Mouse (Mus musculus): ENCODE data around the gene Agxt2. TPM values are rescaled to one million over a fixed set of nuclear protein-coding genes. Genes with fewer than 3 reads are reported as not detected.

The Agxt2 gene
- polyA plus RNA-seq, 1 experiment: not detected

DNA sequence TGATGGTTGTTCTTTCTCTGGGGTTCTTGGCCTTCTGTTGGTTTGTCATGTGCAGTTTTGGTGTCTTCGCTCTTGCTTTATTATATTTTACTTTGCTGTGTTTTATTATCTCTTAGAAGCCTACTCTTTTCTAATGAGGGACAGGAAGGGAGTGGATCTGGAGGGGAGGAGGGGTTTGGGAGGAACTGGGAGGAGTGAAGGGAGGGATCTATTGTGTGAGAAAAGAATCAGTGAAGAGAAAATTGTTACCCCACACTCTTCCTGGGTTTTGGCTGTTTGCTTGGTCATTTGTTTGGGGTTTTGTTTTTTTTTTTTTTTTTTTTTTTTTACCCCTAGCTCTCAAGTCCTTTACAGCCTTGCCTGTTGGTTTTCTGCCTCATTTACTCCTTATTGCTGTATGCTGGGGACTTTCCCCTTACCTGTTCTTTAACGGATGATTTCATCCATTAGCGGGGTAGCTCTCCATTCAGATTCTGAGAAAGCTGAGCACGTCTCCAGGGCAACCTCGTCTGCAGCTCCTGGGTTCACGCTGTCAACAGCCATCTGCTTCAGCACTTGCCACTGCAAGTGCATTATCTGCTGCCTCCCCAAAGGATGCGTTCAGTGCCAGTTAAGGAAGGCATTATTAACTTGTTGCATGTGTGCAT is 62.9 kb downstream of the Agxt2 start:
- Histone ChIP-seq H3K27me3 (ENCODE audit: control insufficient read depth) (no peaks in the 10 kb centered on the region), H3K9me3 (ENCODE audit: control insufficient read depth, low read length) (no peaks in the 10 kb centered on the region), H3K36me3 (ENCODE audit: control insufficient read depth) (no peaks in the 10 kb centered on the region), H3K4me3 (replicated peaks) (no peak overlapping the region), H3K4me1 (ENCODE audit: control insufficient read depth) (no peaks in the 10 kb centered on the region)
- TF ChIP-seq TAL1 (IDR thresholded peaks at IDR 0.05; ENCODE audit: low read length): no peak
- TF ChIP-seq GATA1 (IDR thresholded peaks at IDR 0.05; ENCODE audit: low read length): no peak

- TF ChIP-seq GATA1 (IDR thresholded peaks at IDR 0.05; ENCODE audit: low read length) (no peak), TAL1 (IDR thresholded peaks at IDR 0.05; ENCODE audit: low read length) (no peak)
- H3K4me3 ChIP-seq (replicated peaks): no peak overlapping the region
- H3K9me3 ChIP-seq (ENCODE audit: control insufficient read depth, low read length): no peaks in the 10 kb centered on the region
- H3K36me3 ChIP-seq (ENCODE audit: control insufficient read depth): no peaks in the 10 kb centered on the region
- H3K27me3 ChIP-seq (ENCODE audit: control insufficient read depth): no peaks in the 10 kb centered on the region
- H3K4me1 ChIP-seq (ENCODE audit: control insufficient read depth): no peaks in the 10 kb centered on the region
Observed at GRCm38 (mm10) chr15:10421785-10422144, 63.4 kb downstream of the Agxt2 start.

DNA sequence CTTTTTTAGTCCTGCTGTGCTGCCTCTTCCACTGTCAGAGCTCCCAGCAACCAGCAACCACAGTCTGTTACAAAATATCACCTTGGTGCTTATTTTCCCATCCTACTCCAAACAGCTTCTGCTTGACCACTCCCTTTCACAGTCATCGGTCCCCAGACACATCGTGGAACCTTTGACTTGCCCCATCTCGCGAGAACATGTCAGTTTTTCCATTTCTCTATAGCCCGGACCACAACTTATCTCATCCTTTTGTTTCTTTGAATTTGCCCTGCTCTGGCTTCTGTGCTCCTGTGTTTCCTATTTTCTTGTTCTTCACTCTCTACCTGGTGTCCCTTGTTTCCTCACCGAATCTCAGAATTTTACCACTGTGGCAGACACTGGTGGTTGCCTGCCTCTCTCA is 67.8 kb downstream of the Agxt2 start:
- H3K9me3 ChIP-seq (ENCODE audit: control insufficient read depth, low read length): no peaks in the 10 kb centered on the region
- TF ChIP-seq GATA1 (IDR thresholded peaks at IDR 0.05; ENCODE audit: low read length) (no peak), TAL1 (IDR thresholded peaks at IDR 0.05; ENCODE audit: low read length) (no peak)

DNA sequence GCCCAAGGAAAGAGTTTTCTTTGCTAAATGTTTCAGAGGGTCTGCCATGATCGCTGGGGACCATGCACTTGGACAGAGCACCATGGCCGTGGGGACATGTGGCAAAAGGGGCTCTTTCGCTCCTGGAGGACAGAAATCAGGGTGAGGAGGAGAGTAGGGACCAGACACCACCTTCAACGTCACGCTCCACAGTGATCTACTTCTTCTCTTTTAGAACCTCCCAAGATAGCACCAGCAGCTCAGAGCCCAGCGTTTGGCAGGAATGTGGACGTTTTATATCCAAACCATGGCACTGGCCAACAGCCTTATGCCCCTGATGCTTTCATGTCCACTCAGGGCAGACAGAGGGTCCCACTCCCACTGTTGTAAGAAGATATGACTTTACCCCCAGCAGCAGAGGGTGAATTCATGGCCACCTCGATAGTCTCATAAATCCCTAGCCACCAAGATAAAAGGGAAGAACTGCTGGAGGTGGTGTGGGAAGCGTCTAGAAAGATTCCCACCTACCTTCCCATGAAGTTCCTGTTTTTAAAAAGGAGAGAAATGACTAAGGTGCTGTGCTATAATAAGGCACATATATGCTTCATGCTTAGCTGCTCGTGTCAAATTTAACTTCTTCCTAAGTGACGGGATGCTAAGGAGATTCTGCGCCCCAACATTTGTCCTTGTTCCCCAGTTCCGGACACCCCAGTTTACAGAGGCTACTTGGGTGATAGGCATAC is 68.4 kb downstream of the Agxt2 start:
- TF ChIP-seq TAL1 (IDR thresholded peaks at IDR 0.05; ENCODE audit: low read length) (no peak), GATA1 (IDR thresholded peaks at IDR 0.05; ENCODE audit: low read length) (no peak)
- no peaks in the 10 kb centered on the region for H3K4me1 ChIP-seq (ENCODE audit: control insufficient read depth)
- H3K9me3 ChIP-seq (ENCODE audit: control insufficient read depth, low read length): no peaks in the 10 kb centered on the region
- H3K27me3 ChIP-seq (ENCODE audit: control insufficient read depth): no peaks in the 10 kb centered on the region
- no peaks in the 10 kb centered on the region for H3K36me3 ChIP-seq (ENCODE audit: control insufficient read depth)
- H3K4me3 ChIP-seq (replicated peaks): no peak overlapping the region

More for the DNA sequence above, 67.8 kb downstream of the Agxt2 start:
- Histone ChIP-seq H3K4me3 (replicated peaks) (no peak overlapping the region), H3K4me1 (ENCODE audit: control insufficient read depth) (no peaks in the 10 kb centered on the region), H3K27me3 (ENCODE audit: control insufficient read depth) (no peaks in the 10 kb centered on the region), H3K36me3 (ENCODE audit: control insufficient read depth) (no peaks in the 10 kb centered on the region)

DNA sequence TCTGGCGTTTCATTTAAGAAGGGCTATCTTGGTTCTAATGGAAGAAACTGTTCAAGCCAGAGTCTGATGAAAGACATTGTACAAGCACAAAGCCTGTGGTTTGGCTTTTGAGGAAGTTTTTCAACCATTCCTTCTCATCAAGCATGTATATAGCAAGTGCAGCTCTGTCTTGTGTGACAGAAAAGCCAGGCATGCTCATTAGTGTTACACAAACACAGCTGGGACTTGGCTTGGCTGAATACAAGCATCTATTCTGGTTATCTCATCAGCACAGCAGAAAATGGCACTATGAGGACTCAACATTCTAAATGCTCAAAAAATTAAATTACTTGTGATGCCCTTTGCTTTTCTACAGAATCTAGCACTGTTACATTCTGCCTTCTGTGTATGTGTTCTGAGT is 78.6 kb downstream of the Agxt2 start:
- H3K9me3 ChIP-seq (ENCODE audit: control insufficient read depth, low read length): 0 out of 2 replicates have a peak, but pooled peaks cover 2% of the 10 kb centered on the region
- H3K27me3 ChIP-seq (ENCODE audit: control insufficient read depth): no peaks in the 10 kb centered on the region
- TF ChIP-seq TAL1 (IDR thresholded peaks at IDR 0.05; ENCODE audit: low read length) (no peak), GATA1 (IDR thresholded peaks at IDR 0.05; ENCODE audit: low read length) (no peak)
- peaks cover 4% of the 10 kb centered on the region; the same call in 1 of the 2 replicates for H3K36me3 ChIP-seq (ENCODE audit: control insufficient read depth)
- H3K4me3 ChIP-seq (replicated peaks): no peak overlapping the region
- no peaks in the 10 kb centered on the region for H3K4me1 ChIP-seq (ENCODE audit: control insufficient read depth)

- Histone ChIP-seq H3K4me1 (ENCODE audit: control insufficient read depth) (no peaks in the 10 kb centered on the region), H3K36me3 (ENCODE audit: control insufficient read depth) (peaks cover 12% of the 10 kb centered on the region), H3K9me3 (ENCODE audit: control insufficient read depth, low read length) (0 out of 2 replicates have a peak, but pooled peaks cover 2% of the 10 kb centered on the region), H3K27me3 (ENCODE audit: control insufficient read depth) (no peaks in the 10 kb centered on the region), H3K4me3 (replicated peaks) (no peak overlapping the region)
- TF ChIP-seq TAL1 (IDR thresholded peaks at IDR 0.05; ENCODE audit: low read length) (no peak), GATA1 (IDR thresholded peaks at IDR 0.05; ENCODE audit: low read length) (no peak)
Observed at GRCm38 (mm10) chr15:10439963-10440362, 81.6 kb downstream of the Agxt2 start.

GRCm38 (mm10) chr15:10441493-10441892 is 83.2 kb downstream of the Agxt2 start:
- Histone ChIP-seq H3K9me3 (ENCODE audit: control insufficient read depth, low read length) (no peaks in the 10 kb centered on the region), H3K36me3 (ENCODE audit: control insufficient read depth) (peaks cover 16% of the 10 kb centered on the region), H3K4me3 (replicated peaks) (no peak overlapping the region), H3K4me1 (ENCODE audit: control insufficient read depth) (no peaks in the 10 kb centered on the region), H3K27me3 (ENCODE audit: control insufficient read depth) (no peaks in the 10 kb centered on the region)
- TF ChIP-seq TAL1 (IDR thresholded peaks at IDR 0.05; ENCODE audit: low read length): no peak
- no peak for TF ChIP-seq GATA1 (IDR thresholded peaks at IDR 0.05; ENCODE audit: low read length)

GRCm38 (mm10) chr15:10442275-10442674 is 83.9 kb downstream of the Agxt2 start:
- Histone ChIP-seq H3K27me3 (ENCODE audit: control insufficient read depth) (no peaks in the 10 kb centered on the region), H3K4me1 (ENCODE audit: control insufficient read depth) (peaks cover 3% of the 10 kb centered on the region), H3K36me3 (ENCODE audit: control insufficient read depth) (peaks cover 20% of the 10 kb centered on the region), H3K4me3 (replicated peaks) (no peak overlapping the region), H3K9me3 (ENCODE audit: control insufficient read depth, low read length) (no peaks in the 10 kb centered on the region)
- TF ChIP-seq TAL1 (IDR thresholded peaks at IDR 0.05; ENCODE audit: low read length) (no peak), GATA1 (IDR thresholded peaks at IDR 0.05; ENCODE audit: low read length) (no peak)

- H3K4me1 ChIP-seq (ENCODE audit: control insufficient read depth): peaks cover 3% of the 10 kb centered on the region
- TF ChIP-seq GATA1 (IDR thresholded peaks at IDR 0.05; ENCODE audit: low read length) (no peak), TAL1 (IDR thresholded peaks at IDR 0.05; ENCODE audit: low read length) (no peak)
- no peaks in the 10 kb centered on the region for H3K27me3 ChIP-seq (ENCODE audit: control insufficient read depth)
- H3K36me3 ChIP-seq (ENCODE audit: control insufficient read depth): peaks cover 47% of the 10 kb centered on the region
- H3K4me3 ChIP-seq (replicated peaks): no peak overlapping the region
- no peaks in the 10 kb centered on the region for H3K9me3 ChIP-seq (ENCODE audit: control insufficient read depth, low read length)
Observed at GRCm38 (mm10) chr15:10447102-10447501, 88.8 kb downstream of the Agxt2 start.

Other genes with a start within 250 kb of the Agxt2 start
- gene Prlr, start 181.3 kb upstream of the Agxt2 start, polyA plus RNA-seq (2012): 0.02 TPM in 1 of 2 replicates, not detected in the other
- not detected in 2 replicates for gene Gm21973, start 33.2 kb upstream of the Agxt2 start, polyA plus RNA-seq (2012)
- gene Dnajc21, start 112.0 kb downstream of the Agxt2 start, polyA plus RNA-seq (2012): 0.54 and 0.79 TPM in 2 replicates
- gene Brix1, start 127.4 kb downstream of the Agxt2 start, polyA plus RNA-seq (2012): 3.7 and 3.8 TPM in 2 replicates
- 0.42 and 0.54 TPM in 2 replicates for gene Rad1, start 127.5 kb downstream of the Agxt2 start, polyA plus RNA-seq (2012)
- gene Ttc23l, start 200.1 kb downstream of the Agxt2 start, polyA plus RNA-seq (2012): not detected in 2 replicates